Mouse (Mus musculus): Measurements from ENCODE around the gene Vps13a.

- TF ChIP-seq FLI1 (IDR thresholded peaks at IDR 0.05; ENCODE audit: low read length) = no peak
- TF ChIP-seq GATA1 (IDR thresholded peaks at IDR 0.05; ENCODE audit: borderline replicate concordance, low read length) = no peak
Measured at GRCm38 (mm10) chr19:16780251-16780783, 416 bp downstream of the Vps13a start.
